Mouse (Mus musculus) liver, embryonic 14.5 days (tissue): ENCODE measurements around the gene Mgrn1.

Experiments used
- CTCF ChIP-seq: IDR thresholded peaks from 2 replicates; pipeline ENCODE4 v1.5.1; 2016; ENCODE audit warnings: antibody characterized with exemption, low read depth, control low read depth
- EP300 ChIP-seq: IDR thresholded peaks from 2 replicates; pipeline ENCODE4 v1.6.1; 2016; ENCODE audit warnings: antibody characterized with exemption, low read depth

GRCm38 (mm10) chr16:4978275-4979051 lies 92.4 kb downstream of the Mgrn1 start:
- TF ChIP-seq CTCF (no peak), EP300 (no peak)
